Mouse (Mus musculus) layer of hippocampus, adult 18-20 months (tissue): ENCODE measurements around the gene Hbs1l. TPM values are rescaled to one million over a fixed set of nuclear protein-coding genes. Genes with fewer than 3 reads are reported as not detected.

Source experiments
- DNase-seq, 2 experiments: peaks; one replicate each; pipeline ENCODE4 v3.0.0; 2022; ENCODE audit warnings: low spot score in 2 of 2
- long read RNA-seq: library from polyadenylated mRNA; stranded (forward); transcript quantifications from one replicate; pipeline ENCODE4 v2.0.0, GENCODE M21; 2021
- total RNA-seq, 2 experiments: library from RNA; stranded (reverse); gene quantifications; 2 replicates each; pipeline ENCODE4 v1.2.3; 2021

The Hbs1l gene
- total RNA-seq: 10 to 100 TPM; 58.8 to 62.9 TPM
- long read RNA-seq, transcript Hbs1l-203 (5 exons, 2,625 nt): minor isoform, 9 of 97 reads
- long read RNA-seq, transcript Hbs1l-201 (18 exons, 2,793 nt): minor isoform, 8 of 97 reads
- long read RNA-seq, transcript Hbs1l-209 (18 exons, 2,733 nt): major isoform, 64 of 97 reads
- long read RNA-seq, partial matches to known transcripts: 3 of 97 reads
- long read RNA-seq, other reads (novel, unspliced or antisense): 13 of 97 reads

GRCm38 (mm10) chr10:21295759-21296621 is at the start of gene Hbs1l:
Gene Hbs1l (plus strand): TSS chr10:21295979.
- DNase-seq: peak; percentile 89 to 93

GRCm38 (mm10) chr10:21248556-21248955 is 47.2 kb upstream of the Hbs1l start:
- DNase-seq: no peak

GRCm38 (mm10) chr10:21251881-21252534 is 43.8 kb upstream of the Hbs1l start:
- peak; percentile 5 to 24 for DNase-seq

GRCm38 (mm10) chr10:21252800-21253199 is 43.0 kb upstream of the Hbs1l start:
- no peak for DNase-seq

- no peak for DNase-seq
Measured at GRCm38 (mm10) chr10:21254266-21255140, 41.3 kb upstream of the Hbs1l start.

GRCm38 (mm10) chr10:21257244-21257643 is 38.5 kb upstream of the Hbs1l start:
- no peak for DNase-seq

GRCm38 (mm10) chr10:21259649-21260048 is 36.1 kb upstream of the Hbs1l start:
- DNase-seq: no peak

- DNase-seq: no peak
Measured at GRCm38 (mm10) chr10:21265188-21265587, 30.6 kb upstream of the Hbs1l start.

- DNase-seq: no peak
Measured at GRCm38 (mm10) chr10:21267452-21267851, 28.3 kb upstream of the Hbs1l start.

GRCm38 (mm10) chr10:21268786-21269410 is 26.9 kb upstream of the Hbs1l start:
- peak in 1 of 2 experiments; percentile 2 for DNase-seq

- no peak for DNase-seq
Measured at GRCm38 (mm10) chr10:21269920-21270319, 25.9 kb upstream of the Hbs1l start.

GRCm38 (mm10) chr10:21270905-21271304 is 24.9 kb upstream of the Hbs1l start:
- DNase-seq: no peak

GRCm38 (mm10) chr10:21271310-21271709 is 24.5 kb upstream of the Hbs1l start:
- no peak for DNase-seq

GRCm38 (mm10) chr10:21271785-21272184 is 24.0 kb upstream of the Hbs1l start:
- DNase-seq: no peak

GRCm38 (mm10) chr10:21287243-21288127 is 8.3 kb upstream of the Hbs1l start:
- no peak for DNase-seq

- no peak for DNase-seq
Measured at GRCm38 (mm10) chr10:21291228-21291627, 4.6 kb upstream of the Hbs1l start.

- no peak for DNase-seq
Measured at GRCm38 (mm10) chr10:21294217-21294616, 1.6 kb upstream of the Hbs1l start.

- no peak for DNase-seq
Measured at GRCm38 (mm10) chr10:21295397-21295758, 401 bp upstream of the Hbs1l start.

- no peak for DNase-seq
Measured at GRCm38 (mm10) chr10:21298972-21299371, 3.2 kb downstream of the Hbs1l start.

- no peak for DNase-seq
Measured at GRCm38 (mm10) chr10:21301822-21302221, 6.0 kb downstream of the Hbs1l start.
